Mouse (Mus musculus): Measurements from ENCODE around the gene Sgms2. TPM values are rescaled to one million over a fixed set of nuclear protein-coding genes. Genes with fewer than 3 reads are reported as not detected.

The Sgms2 gene
- 0.85 and 1.1 TPM in 2 replicates for polyA plus RNA-seq (2015; fragmentation: Nextera tagmentation; extraction: Ambion mirVana)

- WGBS: 90% methylated on average over 2 of the region's 2 CpGs
- Histone ChIP-seq H3K9me3 (no peaks in the 10 kb centered on the region), H3K4me2 (peak within 1 kb of the TSS; percentile 97), H3K4me1 (replicated peaks) (peaks cover 13% of the 10 kb centered on the region), H3K27ac (replicated peaks) (no peak within 1 kb of the TSS), H3K9ac (peak within 1 kb of the TSS; percentile 74), H3K36me3 (no peaks in the 10 kb centered on the region), H3K4me3 (peak within 1 kb of the TSS; percentile 72), H3K27me3 (peaks cover 96% of the 10 kb centered on the region)
- no peak for ATAC-seq (ENCODE audit: low read depth)
Measured at GRCm38 (mm10) chr3:131491361-131491925, at the start of gene Sgms2. Gene Sgms2 (minus strand): TSS chr3:131491411.

GRCm38 (mm10) chr3:131525229-131525628, 34.0 kb upstream of the Sgms2 start:
- no peaks in the 10 kb centered on the region for H3K27me3 ChIP-seq
- H3K36me3 ChIP-seq: no peaks in the 10 kb centered on the region
- H3K9ac ChIP-seq: no peak overlapping the region
- H3K4me1 ChIP-seq (replicated peaks): no peaks in the 10 kb centered on the region
- H3K27ac ChIP-seq (replicated peaks): no peak overlapping the region
- no peak overlapping the region for H3K4me2 ChIP-seq
- no peaks in the 10 kb centered on the region for H3K9me3 ChIP-seq
- 92% methylated on average over 3 of the region's 3 CpGs for WGBS
- H3K4me3 ChIP-seq: no peak overlapping the region
- ATAC-seq (ENCODE audit: low read depth): no peak

GRCm38 (mm10) chr3:131524779-131525178, 33.6 kb upstream of the Sgms2 start:
- Histone ChIP-seq H3K27me3 (no peaks in the 10 kb centered on the region), H3K9me3 (no peaks in the 10 kb centered on the region), H3K4me3 (no peak overlapping the region), H3K27ac (replicated peaks) (no peak overlapping the region), H3K4me1 (replicated peaks) (no peaks in the 10 kb centered on the region), H3K9ac (no peak overlapping the region), H3K4me2 (no peak overlapping the region), H3K36me3 (no peaks in the 10 kb centered on the region)
- ATAC-seq (ENCODE audit: low read depth): no peak
- 28% methylated on average over 11 of the region's 11 CpGs for WGBS

GRCm38 (mm10) chr3:131524210-131524609, 33.0 kb upstream of the Sgms2 start:
- ATAC-seq (ENCODE audit: low read depth): no peak
- Histone ChIP-seq H3K27me3 (no peaks in the 10 kb centered on the region), H3K9ac (no peak overlapping the region), H3K4me1 (replicated peaks) (no peaks in the 10 kb centered on the region), H3K9me3 (no peaks in the 10 kb centered on the region), H3K36me3 (no peaks in the 10 kb centered on the region), H3K4me3 (no peak overlapping the region), H3K4me2 (no peak overlapping the region), H3K27ac (replicated peaks) (no peak overlapping the region)
- WGBS: 87% methylated on average over 5 of the region's 5 CpGs

- no peak overlapping the region for H3K4me2 ChIP-seq
- no peak for ATAC-seq (ENCODE audit: low read depth)
- H3K27me3 ChIP-seq: no peaks in the 10 kb centered on the region
- H3K4me1 ChIP-seq (replicated peaks): no peaks in the 10 kb centered on the region
- WGBS: 88% methylated on average over 9 of the region's 9 CpGs
- H3K27ac ChIP-seq (replicated peaks): no peak overlapping the region
- H3K9ac ChIP-seq: no peak overlapping the region
- no peaks in the 10 kb centered on the region for H3K36me3 ChIP-seq
- H3K4me3 ChIP-seq: no peak overlapping the region
- H3K9me3 ChIP-seq: no peaks in the 10 kb centered on the region
Measured at GRCm38 (mm10) chr3:131523749-131524148, 32.5 kb upstream of the Sgms2 start.

- Histone ChIP-seq H3K36me3 (no peaks in the 10 kb centered on the region), H3K27me3 (no peaks in the 10 kb centered on the region), H3K9me3 (no peaks in the 10 kb centered on the region), H3K4me3 (no peak overlapping the region), H3K9ac (no peak overlapping the region), H3K4me1 (replicated peaks) (no peaks in the 10 kb centered on the region), H3K27ac (replicated peaks) (no peak overlapping the region), H3K4me2 (no peak overlapping the region)
- WGBS: 87% methylated on average over 7 of the region's 7 CpGs
- ATAC-seq (ENCODE audit: low read depth): no peak
Measured at GRCm38 (mm10) chr3:131522243-131522642, 31.0 kb upstream of the Sgms2 start.

GRCm38 (mm10) chr3:131521206-131521605, 30.0 kb upstream of the Sgms2 start:
- Histone ChIP-seq H3K4me1 (replicated peaks) (no peaks in the 10 kb centered on the region), H3K27ac (replicated peaks) (no peak overlapping the region), H3K4me3 (no peak overlapping the region), H3K36me3 (no peaks in the 10 kb centered on the region), H3K9ac (no peak overlapping the region), H3K4me2 (no peak overlapping the region), H3K27me3 (no peaks in the 10 kb centered on the region), H3K9me3 (no peaks in the 10 kb centered on the region)
- no peak for ATAC-seq (ENCODE audit: low read depth)
- WGBS: 60% methylated on average over 4 of the region's 4 CpGs

- Histone ChIP-seq H3K4me2 (no peak overlapping the region), H3K4me1 (replicated peaks) (no peaks in the 10 kb centered on the region), H3K27ac (replicated peaks) (no peak overlapping the region), H3K36me3 (no peaks in the 10 kb centered on the region), H3K27me3 (no peaks in the 10 kb centered on the region; the same call in 1 of the 2 replicates), H3K9me3 (no peaks in the 10 kb centered on the region), H3K4me3 (no peak overlapping the region), H3K9ac (no peak overlapping the region)
- WGBS: 86% methylated on average over 6 of the region's 6 CpGs
- no peak for ATAC-seq (ENCODE audit: low read depth)
Measured at GRCm38 (mm10) chr3:131517756-131518155, 26.5 kb upstream of the Sgms2 start.

- no peak for ATAC-seq (ENCODE audit: low read depth)
Measured at GRCm38 (mm10) chr3:131516332-131516999, 25.3 kb upstream of the Sgms2 start.

GRCm38 (mm10) chr3:131511616-131512015, 20.4 kb upstream of the Sgms2 start:
- Histone ChIP-seq H3K27me3 (peaks cover 32% of the 10 kb centered on the region), H3K36me3 (no peaks in the 10 kb centered on the region), H3K4me3 (no peak overlapping the region), H3K27ac (replicated peaks) (no peak overlapping the region), H3K4me1 (replicated peaks) (no peaks in the 10 kb centered on the region), H3K9me3 (no peaks in the 10 kb centered on the region), H3K9ac (no peak overlapping the region), H3K4me2 (no peak overlapping the region)
- WGBS: 55% methylated on average over 8 of the region's 8 CpGs
- no peak for ATAC-seq (ENCODE audit: low read depth)

More at GRCm38 (mm10) chr3:131516332-131516999, 25.3 kb upstream of the Sgms2 start:
- H3K27ac ChIP-seq (replicated peaks): no peak overlapping the region
- H3K9me3 ChIP-seq: no peaks in the 10 kb centered on the region
- no peak overlapping the region for H3K9ac ChIP-seq
- H3K36me3 ChIP-seq: no peaks in the 10 kb centered on the region
- H3K4me2 ChIP-seq: no peak overlapping the region
- H3K27me3 ChIP-seq: peaks cover 8% of the 10 kb centered on the region; the same call in 1 of the 2 replicates
- 84% methylated on average over 7 of the region's 7 CpGs for WGBS
- no peak overlapping the region for H3K4me3 ChIP-seq
- H3K4me1 ChIP-seq (replicated peaks): no peaks in the 10 kb centered on the region

GRCm38 (mm10) chr3:131508024-131508423, 16.8 kb upstream of the Sgms2 start:
- Histone ChIP-seq H3K36me3 (no peaks in the 10 kb centered on the region), H3K27me3 (peaks cover 68% of the 10 kb centered on the region), H3K27ac (replicated peaks) (no peak overlapping the region), H3K4me1 (replicated peaks) (no peaks in the 10 kb centered on the region), H3K9me3 (no peaks in the 10 kb centered on the region), H3K4me2 (no peak overlapping the region), H3K9ac (no peak overlapping the region), H3K4me3 (no peak overlapping the region)
- WGBS: 86% methylated on average over 2 of the region's 2 CpGs
- no peak for ATAC-seq (ENCODE audit: low read depth)

- H3K4me1 ChIP-seq (replicated peaks): peaks cover 11% of the 10 kb centered on the region; the same call in 1 of the 2 replicates
- no peaks in the 10 kb centered on the region for H3K9me3 ChIP-seq
- peaks cover 75% of the 10 kb centered on the region for H3K27me3 ChIP-seq
- H3K4me3 ChIP-seq: no peak overlapping the region
- H3K27ac ChIP-seq (replicated peaks): no peak overlapping the region
- H3K9ac ChIP-seq: no peak overlapping the region
- H3K36me3 ChIP-seq: no peaks in the 10 kb centered on the region
- H3K4me2 ChIP-seq: no peak overlapping the region
- 89% methylated on average over 14 of the region's 14 CpGs for WGBS
- ATAC-seq (ENCODE audit: low read depth): no peak
Measured at GRCm38 (mm10) chr3:131504595-131505223, 13.5 kb upstream of the Sgms2 start.

Data from neural tube, embryonic 13.5 days (tissue).